Mouse (Mus musculus): Measurements from ENCODE around the gene Utrn. TPM values are rescaled to one million over a fixed set of nuclear protein-coding genes. Genes with fewer than 3 reads are reported as not detected.

Utrn gene
- total and polyA plus RNA-seq, 3 experiments, result 18.8 to 68.1 (median 61.8) TPM

GRCm38 (mm10) chr10:12805826-12806225 is 63.3 kb downstream of the Utrn start:
- peaks cover 9% of the 10 kb centered on the region for H3K36me3 ChIP-seq (ENCODE audit: control insufficient read depth, insufficient read depth, low read length)
- peaks cover 23% of the 10 kb centered on the region for H3K4me1 ChIP-seq (ENCODE audit: control insufficient read depth, insufficient read depth, low read length)
- no peak overlapping the region for H3K4me3 ChIP-seq
- no peak overlapping the region for H3K9ac ChIP-seq (ENCODE audit: low read depth, low read length)
- no peak overlapping the region for H3K27ac ChIP-seq
- no peaks in the 10 kb centered on the region for H3K27me3 ChIP-seq (ENCODE audit: control insufficient read depth, insufficient read depth, low read length)
- TF ChIP-seq POLR2A (IDR thresholded peaks at IDR 0.05; ENCODE audit: insufficient read depth, low read depth, low read length) (no peak), CTCF (IDR thresholded peaks at IDR 0.05) (no peak), EP300 (IDR thresholded peaks at IDR 0.05; ENCODE audit: insufficient read depth, low read depth, low read length) (no peak)
- WGBS, result 59% methylated on average over 2 of the region's 2 CpGs
- DNase-seq, result no peak
- intact Hi-C loops (cut with DNase I), result no loop called here
- peaks cover 5% of the 10 kb centered on the region for H3K79me2 ChIP-seq (replicated peaks; ENCODE audit: control insufficient read depth, insufficient read depth, low read length)

DNA sequence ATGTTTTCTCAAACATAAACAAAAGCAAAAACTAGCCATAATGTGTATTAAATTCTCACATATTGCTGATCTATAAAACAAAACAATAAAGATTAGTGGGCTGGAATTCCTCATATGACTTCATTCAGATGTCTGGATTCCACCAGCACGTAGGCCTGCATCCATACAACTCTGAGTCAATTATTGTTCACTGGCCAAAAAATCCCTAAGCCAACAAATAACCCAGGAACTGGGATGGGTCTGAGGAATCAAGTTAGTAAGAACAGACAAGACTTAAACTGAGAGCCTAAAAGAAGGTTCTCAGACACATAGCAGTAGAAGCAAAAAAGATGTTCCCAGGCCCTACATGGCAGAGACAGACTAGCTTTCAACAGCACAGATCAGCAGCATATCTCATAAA is 65.2 kb downstream of the Utrn start:
- no peak for TF ChIP-seq CTCF (IDR thresholded peaks at IDR 0.05)
- TF ChIP-seq EP300 (IDR thresholded peaks at IDR 0.05; ENCODE audit: insufficient read depth, low read depth, low read length), result no peak
- TF ChIP-seq POLR2A (IDR thresholded peaks at IDR 0.05; ENCODE audit: insufficient read depth, low read depth, low read length), result no peak
- peaks cover 14% of the 10 kb centered on the region for H3K36me3 ChIP-seq (ENCODE audit: control insufficient read depth, insufficient read depth, low read length)
- no peaks in the 10 kb centered on the region for H3K27me3 ChIP-seq (ENCODE audit: control insufficient read depth, insufficient read depth, low read length)
- no peak for DNase-seq
- H3K4me3 ChIP-seq, result no peak overlapping the region
- H3K79me2 ChIP-seq (replicated peaks; ENCODE audit: control insufficient read depth, insufficient read depth, low read length), result peaks cover 6% of the 10 kb centered on the region
- WGBS, result 22% methylated on average over 1 of the region's 1 CpGs
- intact Hi-C loops (cut with DNase I), result no loop called here
- no peak overlapping the region for H3K9ac ChIP-seq (ENCODE audit: low read depth, low read length)
- 0 out of 2 replicates have a peak overlapping the region, but pooled peaks have one; percentile 13 for H3K27ac ChIP-seq
- H3K4me1 ChIP-seq (ENCODE audit: control insufficient read depth, insufficient read depth, low read length), result peaks cover 22% of the 10 kb centered on the region

- Histone ChIP-seq H3K9ac (ENCODE audit: low read depth, low read length) (no peak overlapping the region), H3K27ac (no peak overlapping the region), H3K27me3 (ENCODE audit: control insufficient read depth, insufficient read depth, low read length) (no peaks in the 10 kb centered on the region), H3K4me1 (ENCODE audit: control insufficient read depth, insufficient read depth, low read length) (peaks cover 26% of the 10 kb centered on the region), H3K36me3 (ENCODE audit: control insufficient read depth, insufficient read depth, low read length) (peaks cover 30% of the 10 kb centered on the region), H3K4me3 (no peak overlapping the region), H3K79me2 (replicated peaks; ENCODE audit: control insufficient read depth, insufficient read depth, low read length) (peaks cover 15% of the 10 kb centered on the region)
- DNase-seq, result no peak
- intact Hi-C loops (cut with DNase I), result no loop called here
- 72% methylated on average over 2 of the region's 2 CpGs for WGBS
- TF ChIP-seq POLR2A (IDR thresholded peaks at IDR 0.05; ENCODE audit: insufficient read depth, low read depth, low read length) (no peak), CTCF (IDR thresholded peaks at IDR 0.05) (no peak), EP300 (IDR thresholded peaks at IDR 0.05; ENCODE audit: insufficient read depth, low read depth, low read length) (no peak)
Observed at GRCm38 (mm10) chr10:12799416-12799815, 69.7 kb downstream of the Utrn start.

DNA sequence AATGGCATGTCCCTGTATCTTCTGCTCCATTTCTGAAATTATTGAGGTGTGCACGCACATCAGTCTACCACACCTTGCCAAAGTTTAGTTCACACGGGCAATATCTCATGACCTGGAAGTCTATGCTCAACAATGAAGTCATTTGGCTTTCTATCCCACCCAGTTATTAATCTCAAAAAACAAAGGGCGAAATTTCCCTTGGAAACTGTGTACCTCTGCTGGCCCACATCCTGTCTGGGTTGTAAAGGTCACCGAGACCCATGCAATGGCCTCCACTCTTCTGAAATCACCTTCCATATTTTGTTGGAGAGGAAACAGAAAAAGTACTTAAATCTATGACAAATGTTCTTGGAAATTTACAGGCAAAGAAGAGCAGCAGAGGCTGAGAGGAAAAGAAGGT is 70.9 kb downstream of the Utrn start:
- Histone ChIP-seq H3K36me3 (ENCODE audit: control insufficient read depth, insufficient read depth, low read length) (peaks cover 24% of the 10 kb centered on the region), H3K79me2 (replicated peaks; ENCODE audit: control insufficient read depth, insufficient read depth, low read length) (peaks cover 15% of the 10 kb centered on the region), H3K27ac (no peak overlapping the region; the same call in 1 of the 2 replicates), H3K4me1 (ENCODE audit: control insufficient read depth, insufficient read depth, low read length) (peaks cover 23% of the 10 kb centered on the region), H3K4me3 (no peak overlapping the region), H3K27me3 (ENCODE audit: control insufficient read depth, insufficient read depth, low read length) (no peaks in the 10 kb centered on the region), H3K9ac (ENCODE audit: low read depth, low read length) (no peak overlapping the region)
- DNase-seq, result no peak
- intact Hi-C loops (cut with DNase I), result no loop called here
- WGBS, result 53% methylated on average over 4 of the region's 4 CpGs
- no peak for TF ChIP-seq POLR2A (IDR thresholded peaks at IDR 0.05; ENCODE audit: insufficient read depth, low read depth, low read length)
- TF ChIP-seq EP300 (IDR thresholded peaks at IDR 0.05; ENCODE audit: insufficient read depth, low read depth, low read length), result no peak
- no peak for TF ChIP-seq CTCF (IDR thresholded peaks at IDR 0.05)

- TF ChIP-seq EP300 (IDR thresholded peaks at IDR 0.05; ENCODE audit: insufficient read depth, low read depth, low read length) (no peak), POLR2A (IDR thresholded peaks at IDR 0.05; ENCODE audit: insufficient read depth, low read depth, low read length) (no peak), CTCF (IDR thresholded peaks at IDR 0.05) (no peak)
- Histone ChIP-seq H3K27ac (no peak overlapping the region; the same call in 1 of the 2 replicates), H3K27me3 (ENCODE audit: control insufficient read depth, insufficient read depth, low read length) (no peaks in the 10 kb centered on the region), H3K4me3 (no peak overlapping the region), H3K79me2 (replicated peaks; ENCODE audit: control insufficient read depth, insufficient read depth, low read length) (peaks cover 16% of the 10 kb centered on the region), H3K36me3 (ENCODE audit: control insufficient read depth, insufficient read depth, low read length) (peaks cover 29% of the 10 kb centered on the region), H3K4me1 (ENCODE audit: control insufficient read depth, insufficient read depth, low read length) (peaks cover 24% of the 10 kb centered on the region), H3K9ac (ENCODE audit: low read depth, low read length) (no peak overlapping the region)
- WGBS, result 58% methylated on average over 1 of the region's 1 CpGs
- DNase-seq, result no peak
- intact Hi-C loops (cut with DNase I), result loop anchor here (2.0 kb wide), 1 partner anchor 18 kb away; no protein-coding TSS in a partner anchor
Observed at GRCm38 (mm10) chr10:12796510-12796840, 72.7 kb downstream of the Utrn start.

GRCm38 (mm10) chr10:12795796-12796509 is 73.2 kb downstream of the Utrn start:
- Histone ChIP-seq H3K4me3 (no peak overlapping the region), H3K36me3 (ENCODE audit: control insufficient read depth, insufficient read depth, low read length) (peaks cover 31% of the 10 kb centered on the region), H3K4me1 (ENCODE audit: control insufficient read depth, insufficient read depth, low read length) (peaks cover 24% of the 10 kb centered on the region), H3K27me3 (ENCODE audit: control insufficient read depth, insufficient read depth, low read length) (no peaks in the 10 kb centered on the region), H3K9ac (ENCODE audit: low read depth, low read length) (no peak overlapping the region), H3K79me2 (replicated peaks; ENCODE audit: control insufficient read depth, insufficient read depth, low read length) (peaks cover 18% of the 10 kb centered on the region), H3K27ac (no peak overlapping the region)
- intact Hi-C loops (cut with DNase I), result loop anchor here (2.0 kb wide), 1 partner anchor 19 kb away; no protein-coding TSS in a partner anchor
- TF ChIP-seq CTCF (IDR thresholded peaks at IDR 0.05) (no peak), EP300 (IDR thresholded peaks at IDR 0.05; ENCODE audit: insufficient read depth, low read depth, low read length) (no peak), POLR2A (IDR thresholded peaks at IDR 0.05; ENCODE audit: insufficient read depth, low read depth, low read length) (no peak)
- DNase-seq, result no peak
- 42% methylated on average over 8 of the region's 8 CpGs for WGBS
